Mouse (Mus musculus): ENCODE results near the gene Kirrel3. TPM values are rescaled to one million over a fixed set of nuclear protein-coding genes. Genes with fewer than 3 reads are reported as not detected.

Kirrel3 gene
- polyA plus RNA-seq, 1 experiment from 2014 or later: 48.9 TPM

GRCm38 (mm10) chr9:34969881-34970490 lies 484.3 kb downstream of the Kirrel3 start:
- 56% methylated on average over 6 of the region's 6 CpGs for WGBS
- H3K27ac ChIP-seq (ENCODE audit: low read depth, low read length): no peak overlapping the region

GRCm38 (mm10) chr9:34974326-34974725 lies 488.6 kb downstream of the Kirrel3 start:
- H3K9ac ChIP-seq (ENCODE audit: low read depth, low read length): no peak overlapping the region
- no peak for ATAC-seq
- H3K27me3 ChIP-seq (replicated peaks; ENCODE audit: control insufficient read depth, insufficient read depth, low read length): no peaks in the 10 kb centered on the region; the same call in 1 of the 2 replicates
- WGBS: 83% methylated on average over 1 of the region's 1 CpGs
- H3K4me3 ChIP-seq (ENCODE audit: low read length): no peak overlapping the region
- peaks cover 6% of the 10 kb centered on the region for H3K4me1 ChIP-seq (ENCODE audit: control insufficient read depth, insufficient read depth, low read depth, low read length)
- H3K9me3 ChIP-seq (ENCODE audit: control insufficient read depth, low read length): no peaks in the 10 kb centered on the region
- no peak overlapping the region for H3K4me2 ChIP-seq (ENCODE audit: low read length)
- H3K27ac ChIP-seq (ENCODE audit: low read depth, low read length): no peak overlapping the region
- H3K36me3 ChIP-seq (ENCODE audit: control insufficient read depth, insufficient read depth, low read length): no peaks in the 10 kb centered on the region

More at GRCm38 (mm10) chr9:34969881-34970490, 484.3 kb downstream of the Kirrel3 start:
- H3K4me1 ChIP-seq (ENCODE audit: control insufficient read depth, insufficient read depth, low read depth, low read length): peaks cover 13% of the 10 kb centered on the region
- H3K36me3 ChIP-seq (ENCODE audit: control insufficient read depth, insufficient read depth, low read length): no peaks in the 10 kb centered on the region
- no peaks in the 10 kb centered on the region for H3K9me3 ChIP-seq (ENCODE audit: control insufficient read depth, low read length)
- no peak overlapping the region for H3K4me2 ChIP-seq (ENCODE audit: low read length)
- peak; percentile 23; the same call in 1 of the 2 replicates for ATAC-seq
- no peak overlapping the region for H3K9ac ChIP-seq (ENCODE audit: low read depth, low read length)
- H3K4me3 ChIP-seq (ENCODE audit: low read length): no peak overlapping the region
- H3K27me3 ChIP-seq (replicated peaks; ENCODE audit: control insufficient read depth, insufficient read depth, low read length): no peaks in the 10 kb centered on the region; the same call in 1 of the 2 replicates

GRCm38 (mm10) chr9:34975245-34975644 lies 489.6 kb downstream of the Kirrel3 start:
- Histone ChIP-seq H3K9ac (ENCODE audit: low read depth, low read length) (no peak overlapping the region), H3K36me3 (ENCODE audit: control insufficient read depth, insufficient read depth, low read length) (no peaks in the 10 kb centered on the region), H3K4me3 (ENCODE audit: low read length) (no peak overlapping the region), H3K27ac (ENCODE audit: low read depth, low read length) (no peak overlapping the region), H3K4me1 (ENCODE audit: control insufficient read depth, insufficient read depth, low read depth, low read length) (peaks cover 5% of the 10 kb centered on the region), H3K27me3 (replicated peaks; ENCODE audit: control insufficient read depth, insufficient read depth, low read length) (no peaks in the 10 kb centered on the region; the same call in 1 of the 2 replicates), H3K9me3 (ENCODE audit: control insufficient read depth, low read length) (no peaks in the 10 kb centered on the region), H3K4me2 (ENCODE audit: low read length) (no peak overlapping the region)
- WGBS: 91% methylated on average over 6 of the region's 6 CpGs
- ATAC-seq: no peak

- H3K27me3 ChIP-seq (replicated peaks; ENCODE audit: control insufficient read depth, insufficient read depth, low read length): no peaks in the 10 kb centered on the region
- no peak overlapping the region for H3K4me2 ChIP-seq (ENCODE audit: low read length)
- no peaks in the 10 kb centered on the region for H3K36me3 ChIP-seq (ENCODE audit: control insufficient read depth, insufficient read depth, low read length)
- no peak overlapping the region for H3K9ac ChIP-seq (ENCODE audit: low read depth, low read length)
- H3K9me3 ChIP-seq (ENCODE audit: control insufficient read depth, low read length): no peaks in the 10 kb centered on the region
- ATAC-seq: no peak
- no peak overlapping the region for H3K4me3 ChIP-seq (ENCODE audit: low read length)
- H3K4me1 ChIP-seq (ENCODE audit: control insufficient read depth, insufficient read depth, low read depth, low read length): no peaks in the 10 kb centered on the region; the same call in 1 of the 2 replicates
- 71% methylated on average over 8 of the region's 8 CpGs for WGBS
- H3K27ac ChIP-seq (ENCODE audit: low read depth, low read length): no peak overlapping the region
Observed at GRCm38 (mm10) chr9:34976596-34977462, 491.1 kb downstream of the Kirrel3 start.

GRCm38 (mm10) chr9:34977700-34978099 lies 492.0 kb downstream of the Kirrel3 start:
- no peak for ATAC-seq
- Histone ChIP-seq H3K4me1 (ENCODE audit: control insufficient read depth, insufficient read depth, low read depth, low read length) (no peaks in the 10 kb centered on the region; the same call in 1 of the 2 replicates), H3K4me3 (ENCODE audit: low read length) (no peak overlapping the region), H3K36me3 (ENCODE audit: control insufficient read depth, insufficient read depth, low read length) (no peaks in the 10 kb centered on the region), H3K9me3 (ENCODE audit: control insufficient read depth, low read length) (no peaks in the 10 kb centered on the region), H3K9ac (ENCODE audit: low read depth, low read length) (no peak overlapping the region), H3K27ac (ENCODE audit: low read depth, low read length) (no peak overlapping the region), H3K4me2 (ENCODE audit: low read length) (no peak overlapping the region), H3K27me3 (replicated peaks; ENCODE audit: control insufficient read depth, insufficient read depth, low read length) (no peaks in the 10 kb centered on the region)
- 59% methylated on average over 8 of the region's 8 CpGs for WGBS

GRCm38 (mm10) chr9:34978229-34978628 lies 492.5 kb downstream of the Kirrel3 start:
- 79% methylated on average over 3 of the region's 3 CpGs for WGBS
- no peak for ATAC-seq
- Histone ChIP-seq H3K4me2 (ENCODE audit: low read length) (no peak overlapping the region), H3K36me3 (ENCODE audit: control insufficient read depth, insufficient read depth, low read length) (no peaks in the 10 kb centered on the region), H3K27me3 (replicated peaks; ENCODE audit: control insufficient read depth, insufficient read depth, low read length) (no peaks in the 10 kb centered on the region), H3K9ac (ENCODE audit: low read depth, low read length) (no peak overlapping the region), H3K4me1 (ENCODE audit: control insufficient read depth, insufficient read depth, low read depth, low read length) (no peaks in the 10 kb centered on the region; the same call in 1 of the 2 replicates), H3K27ac (ENCODE audit: low read depth, low read length) (no peak overlapping the region), H3K9me3 (ENCODE audit: control insufficient read depth, low read length) (no peaks in the 10 kb centered on the region), H3K4me3 (ENCODE audit: low read length) (no peak overlapping the region)

- Histone ChIP-seq H3K4me1 (ENCODE audit: control insufficient read depth, insufficient read depth, low read depth, low read length) (no peaks in the 10 kb centered on the region; the same call in 1 of the 2 replicates), H3K27ac (ENCODE audit: low read depth, low read length) (no peak overlapping the region), H3K36me3 (ENCODE audit: control insufficient read depth, insufficient read depth, low read length) (no peaks in the 10 kb centered on the region), H3K4me3 (ENCODE audit: low read length) (no peak overlapping the region), H3K9ac (ENCODE audit: low read depth, low read length) (no peak overlapping the region), H3K9me3 (ENCODE audit: control insufficient read depth, low read length) (no peaks in the 10 kb centered on the region), H3K27me3 (replicated peaks; ENCODE audit: control insufficient read depth, insufficient read depth, low read length) (no peaks in the 10 kb centered on the region), H3K4me2 (ENCODE audit: low read length) (no peak overlapping the region)
- ATAC-seq: no peak
- 88% methylated on average over 5 of the region's 5 CpGs for WGBS
Observed at GRCm38 (mm10) chr9:34980516-34981265, 495.0 kb downstream of the Kirrel3 start.

- no peaks in the 10 kb centered on the region for H3K9me3 ChIP-seq (ENCODE audit: control insufficient read depth, low read length)
- WGBS: 39% methylated on average over 12 of the region's 12 CpGs
- no peak overlapping the region for H3K9ac ChIP-seq (ENCODE audit: low read depth, low read length)
- no peaks in the 10 kb centered on the region for H3K36me3 ChIP-seq (ENCODE audit: control insufficient read depth, insufficient read depth, low read length)
- H3K27me3 ChIP-seq (replicated peaks; ENCODE audit: control insufficient read depth, insufficient read depth, low read length): no peaks in the 10 kb centered on the region
- H3K4me1 ChIP-seq (ENCODE audit: control insufficient read depth, insufficient read depth, low read depth, low read length): no peaks in the 10 kb centered on the region
- no peak overlapping the region for H3K27ac ChIP-seq (ENCODE audit: low read depth, low read length)
- H3K4me3 ChIP-seq (ENCODE audit: low read length): no peak overlapping the region
- peak overlapping the region; percentile 11; the same call in 1 of the 2 replicates for H3K4me2 ChIP-seq (ENCODE audit: low read length)
- 0 out of 2 replicates have a peak, but pooled peaks have one; percentile 35 for ATAC-seq
Observed at GRCm38 (mm10) chr9:34983513-34984462, 498.1 kb downstream of the Kirrel3 start.

All from hindbrain, embryonic 16.5 days (tissue).